Mouse (Mus musculus) T-cell, adult 2 months (primary cell): ENCODE data around the gene Sh3pxd2a.

Experiments
- DNase-seq: peaks from one replicate; pipeline ENCODE4 v3.0.0; 2022; ENCODE audit warnings: low spot score

Gene Sh3pxd2a

GRCm38 (mm10) chr19:47374440-47374839, 89.8 kb downstream of the Sh3pxd2a start:
- DNase-seq, result peak; percentile 34

GRCm38 (mm10) chr19:47372044-47372443, 92.2 kb downstream of the Sh3pxd2a start:
- DNase-seq, result no peak

- DNase-seq, result no peak
Observed at GRCm38 (mm10) chr19:47371521-47371920, 92.7 kb downstream of the Sh3pxd2a start.

- no peak for DNase-seq
Observed at GRCm38 (mm10) chr19:47369008-47369407, 95.2 kb downstream of the Sh3pxd2a start.

- no peak for DNase-seq
Observed at GRCm38 (mm10) chr19:47367271-47367879, 96.8 kb downstream of the Sh3pxd2a start.

GRCm38 (mm10) chr19:47366576-47366975, 97.6 kb downstream of the Sh3pxd2a start:
- no peak for DNase-seq

- no peak for DNase-seq
Observed at GRCm38 (mm10) chr19:47363086-47363668, 101.0 kb downstream of the Sh3pxd2a start.

- DNase-seq, result no peak
Observed at GRCm38 (mm10) chr19:47360921-47361320, 103.3 kb downstream of the Sh3pxd2a start.

GRCm38 (mm10) chr19:47360017-47360416, 104.2 kb downstream of the Sh3pxd2a start:
- no peak for DNase-seq

- DNase-seq, result no peak
Observed at GRCm38 (mm10) chr19:47359166-47359931, 104.9 kb downstream of the Sh3pxd2a start.

- DNase-seq, result no peak
Observed at GRCm38 (mm10) chr19:47357297-47357696, 106.9 kb downstream of the Sh3pxd2a start.

GRCm38 (mm10) chr19:47356188-47356857, 107.9 kb downstream of the Sh3pxd2a start:
- peak; percentile 61 for DNase-seq

GRCm38 (mm10) chr19:47354456-47354855, 109.7 kb downstream of the Sh3pxd2a start:
- no peak for DNase-seq

- DNase-seq, result no peak
Observed at GRCm38 (mm10) chr19:47349043-47349442, 115.2 kb downstream of the Sh3pxd2a start.

- DNase-seq, result no peak
Observed at GRCm38 (mm10) chr19:47348395-47349016, 115.7 kb downstream of the Sh3pxd2a start.

GRCm38 (mm10) chr19:47347021-47347643, 117.1 kb downstream of the Sh3pxd2a start:
- DNase-seq, result no peak

- no peak for DNase-seq
Observed at GRCm38 (mm10) chr19:47346606-47347005, 117.6 kb downstream of the Sh3pxd2a start.

- DNase-seq, result no peak
Observed at GRCm38 (mm10) chr19:47345851-47346568, 118.2 kb downstream of the Sh3pxd2a start.

GRCm38 (mm10) chr19:47343422-47343821, 120.8 kb downstream of the Sh3pxd2a start:
- no peak for DNase-seq

GRCm38 (mm10) chr19:47339165-47339564, 125.0 kb downstream of the Sh3pxd2a start:
- peak; percentile 51 for DNase-seq
